Mouse (Mus musculus): Measurements from ENCODE around the gene Zfp113. TPM values are rescaled to one million over a fixed set of nuclear protein-coding genes. Genes with fewer than 3 reads are reported as not detected.

The Zfp113 gene
- 35.6 and 40.3 TPM in 2 replicates for polyA plus RNA-seq (2016; fragmentation: Nextera tagmentation; extraction: Ambion mirVana)

DNA sequence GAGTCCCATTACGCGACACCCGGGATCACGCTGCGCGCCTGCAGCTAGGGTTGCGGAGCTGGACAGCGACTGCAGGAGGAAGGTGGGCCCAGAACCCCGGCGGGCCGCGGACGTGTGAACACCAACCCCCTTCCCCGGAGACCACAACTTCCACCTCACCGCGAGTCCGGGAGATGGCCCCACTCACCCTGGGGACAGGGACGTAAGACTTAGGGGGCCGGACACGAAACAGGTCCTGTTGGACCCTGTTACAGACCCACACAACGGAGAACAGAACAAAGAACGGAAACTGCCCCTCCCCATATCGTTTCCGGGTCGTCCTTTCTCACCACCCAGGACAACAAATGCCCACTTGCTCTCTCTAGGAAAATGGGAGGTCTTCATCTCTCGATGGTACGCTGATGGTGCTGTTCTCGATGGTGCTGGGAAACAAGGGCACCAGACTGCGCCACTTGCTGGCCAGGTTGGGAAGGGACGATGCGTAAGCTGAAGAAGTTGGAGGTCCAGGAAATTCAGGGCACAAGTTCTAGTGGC lies at the start of gene Zfp113:
Gene Zfp113, minus strand, starts transcription at position 302 of the 534 bp plus-strand sequence.
- under 1% methylated on average over 31 of the region's 31 CpGs for WGBS
- peaks cover 6% of the 10 kb centered on the region; the same call in 1 of the 2 replicates for H3K4me1 ChIP-seq
- peak within 1 kb of the TSS; percentile 72 for H3K4me2 ChIP-seq (replicated peaks)
- no peaks in the 10 kb centered on the region for H3K27me3 ChIP-seq (replicated peaks)
- no peaks in the 10 kb centered on the region for H3K9me3 ChIP-seq
- peak within 1 kb of the TSS; percentile 93 for H3K9ac ChIP-seq
- ATAC-seq (ENCODE audit: low FRiP score, low read depth): peak; percentile 95
- H3K4me3 ChIP-seq: peak within 1 kb of the TSS; percentile 77
- H3K36me3 ChIP-seq: peaks cover 21% of the 10 kb centered on the region
- H3K27ac ChIP-seq: peak within 1 kb of the TSS; percentile 86

- H3K4me1 ChIP-seq: no peaks in the 10 kb centered on the region
- H3K27me3 ChIP-seq (replicated peaks): no peaks in the 10 kb centered on the region
- H3K4me3 ChIP-seq: no peak overlapping the region
- H3K9ac ChIP-seq: no peak overlapping the region
- no peak overlapping the region for H3K27ac ChIP-seq
- no peaks in the 10 kb centered on the region for H3K9me3 ChIP-seq
- no peaks in the 10 kb centered on the region for H3K36me3 ChIP-seq
- H3K4me2 ChIP-seq (replicated peaks): no peak overlapping the region
- WGBS: 77% methylated on average over 3 of the region's 3 CpGs
- no peak for ATAC-seq (ENCODE audit: low FRiP score, low read depth)
Measured at GRCm38 (mm10) chr5:138202086-138202485, 46.5 kb upstream of the Zfp113 start.

GRCm38 (mm10) chr5:138199576-138199975 lies 44.0 kb upstream of the Zfp113 start:
- 13% methylated on average over 1 of the region's 1 CpGs for WGBS
- H3K4me1 ChIP-seq: no peaks in the 10 kb centered on the region; the same call in 1 of the 2 replicates
- no peak overlapping the region for H3K4me3 ChIP-seq
- no peaks in the 10 kb centered on the region for H3K27me3 ChIP-seq (replicated peaks)
- no peak for ATAC-seq (ENCODE audit: low FRiP score, low read depth)
- no peak overlapping the region for H3K27ac ChIP-seq
- no peaks in the 10 kb centered on the region for H3K36me3 ChIP-seq
- no peak overlapping the region for H3K4me2 ChIP-seq (replicated peaks)
- H3K9ac ChIP-seq: no peak overlapping the region
- no peaks in the 10 kb centered on the region for H3K9me3 ChIP-seq

DNA sequence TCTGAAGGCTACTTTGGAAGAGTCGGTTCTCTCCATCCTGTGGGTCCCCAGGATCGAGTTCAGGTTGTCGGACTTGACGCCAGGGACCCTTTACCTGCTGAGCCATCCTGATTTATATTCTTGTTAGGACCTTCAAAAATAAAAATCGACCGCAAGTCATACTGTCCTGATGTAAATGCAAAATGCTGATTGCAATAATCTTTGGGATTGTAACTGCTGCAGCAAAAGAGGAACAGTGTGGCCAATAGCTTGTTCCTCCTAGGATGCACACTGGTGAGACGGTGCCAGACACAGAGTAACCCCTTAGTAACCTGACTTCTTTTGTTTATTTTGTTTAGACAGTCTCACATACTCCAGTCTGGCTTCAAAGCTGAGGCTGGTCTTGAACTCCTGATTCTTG lies 39.9 kb upstream of the Zfp113 start:
- peak overlapping the region; percentile 88 for H3K4me2 ChIP-seq (replicated peaks)
- 0 out of 2 replicates have a peak overlapping the region, but pooled peaks have one; percentile 71 for H3K4me3 ChIP-seq
- H3K9me3 ChIP-seq: no peaks in the 10 kb centered on the region
- H3K27me3 ChIP-seq (replicated peaks): no peaks in the 10 kb centered on the region
- H3K27ac ChIP-seq: no peak overlapping the region
- no peak overlapping the region for H3K9ac ChIP-seq
- WGBS: 81% methylated on average over 7 of the region's 7 CpGs
- H3K4me1 ChIP-seq: no peaks in the 10 kb centered on the region; the same call in 1 of the 2 replicates
- peaks cover 30% of the 10 kb centered on the region for H3K36me3 ChIP-seq
- ATAC-seq (ENCODE audit: low FRiP score, low read depth): no peak

GRCm38 (mm10) chr5:138194755-138195345 lies 39.3 kb upstream of the Zfp113 start:
- Histone ChIP-seq H3K4me3 (peak overlapping the region; percentile 71), H3K36me3 (peaks cover 33% of the 10 kb centered on the region), H3K9me3 (no peaks in the 10 kb centered on the region), H3K27ac (peak overlapping the region; percentile 83), H3K4me2 (replicated peaks) (peak overlapping the region; percentile 88), H3K27me3 (replicated peaks) (no peaks in the 10 kb centered on the region), H3K9ac (peak overlapping the region; percentile 83), H3K4me1 (no peaks in the 10 kb centered on the region; the same call in 1 of the 2 replicates)
- peak; percentile 73 for ATAC-seq (ENCODE audit: low FRiP score, low read depth)
- WGBS: 3% methylated on average over 29 of the region's 29 CpGs

DNA sequence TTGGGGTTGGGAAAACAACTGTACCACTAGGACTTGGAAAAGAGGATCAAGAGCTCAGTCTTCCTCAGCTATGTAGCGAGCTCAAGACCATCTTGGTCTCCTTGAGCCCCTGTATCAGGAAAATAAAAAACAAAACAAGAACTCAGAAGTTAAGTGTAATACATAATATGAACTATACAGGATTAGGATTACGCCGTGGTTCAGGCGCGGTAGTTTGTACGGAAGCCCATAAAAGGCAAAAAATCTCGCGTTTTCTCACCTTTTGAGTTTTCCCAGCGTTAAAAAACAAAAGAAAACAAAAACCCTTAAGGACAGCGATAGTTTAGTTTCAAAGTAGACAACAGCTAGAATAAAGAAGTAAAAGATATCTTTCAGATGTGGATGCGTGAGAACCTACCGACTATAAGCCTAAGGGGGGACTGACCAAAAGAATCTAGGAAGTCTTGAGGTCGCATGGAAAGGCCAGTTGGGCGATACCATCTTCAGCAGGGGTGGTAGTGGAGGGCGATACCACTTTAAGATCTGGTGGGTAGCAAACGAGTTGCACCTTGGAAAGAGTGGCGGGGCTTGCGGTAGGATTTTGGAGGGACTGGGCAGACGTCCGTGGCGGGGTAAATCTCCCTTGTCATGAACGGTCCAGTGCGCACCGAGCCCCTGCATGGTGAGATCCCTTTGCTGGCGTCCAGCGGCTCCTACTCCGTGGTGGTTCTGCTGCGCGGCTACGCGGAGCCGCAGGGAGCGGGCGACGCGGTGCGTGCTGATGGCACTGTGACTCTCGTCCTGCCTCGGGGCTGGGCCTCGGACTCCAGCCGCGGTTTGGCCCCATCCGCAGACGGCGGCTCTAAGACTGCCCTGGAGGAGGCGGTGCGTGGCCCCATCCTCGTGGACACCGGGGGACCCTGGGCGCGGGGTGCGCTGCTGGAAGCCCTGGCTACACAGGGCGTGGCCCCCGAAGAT lies 38.5 kb upstream of the Zfp113 start, which contains the start of gene Mblac1:
Gene Mblac1, plus strand, starts transcription at position 544 of the 957 bp plus-strand sequence.
- Histone ChIP-seq H3K27me3 (replicated peaks) (no peaks in the 10 kb centered on the region), H3K9me3 (no peaks in the 10 kb centered on the region), H3K36me3 (peaks cover 35% of the 10 kb centered on the region), H3K4me3 (peak within 1 kb of the TSS; percentile 71), H3K4me1 (no peaks in the 10 kb centered on the region; the same call in 1 of the 2 replicates), H3K9ac (peak within 1 kb of the TSS; percentile 83), H3K27ac (peak within 1 kb of the TSS; percentile 83), H3K4me2 (replicated peaks) (peak within 1 kb of the TSS; percentile 88)
- WGBS: 9% methylated on average over 54 of the region's 54 CpGs
- peak; percentile 90 for ATAC-seq (ENCODE audit: low FRiP score, low read depth)

GRCm38 (mm10) chr5:138187661-138188306 lies 32.2 kb upstream of the Zfp113 start:
- Histone ChIP-seq H3K9me3 (no peaks in the 10 kb centered on the region), H3K27me3 (replicated peaks) (no peaks in the 10 kb centered on the region), H3K36me3 (peaks cover 44% of the 10 kb centered on the region), H3K9ac (peak overlapping the region; percentile 70), H3K4me1 (peaks cover 16% of the 10 kb centered on the region), H3K27ac (no peak overlapping the region), H3K4me3 (peak overlapping the region; percentile 73), H3K4me2 (replicated peaks) (peak overlapping the region; percentile 72)
- peak; percentile 88 for ATAC-seq (ENCODE audit: low FRiP score, low read depth)
- WGBS: 1% methylated on average over 10 of the region's 10 CpGs

DNA sequence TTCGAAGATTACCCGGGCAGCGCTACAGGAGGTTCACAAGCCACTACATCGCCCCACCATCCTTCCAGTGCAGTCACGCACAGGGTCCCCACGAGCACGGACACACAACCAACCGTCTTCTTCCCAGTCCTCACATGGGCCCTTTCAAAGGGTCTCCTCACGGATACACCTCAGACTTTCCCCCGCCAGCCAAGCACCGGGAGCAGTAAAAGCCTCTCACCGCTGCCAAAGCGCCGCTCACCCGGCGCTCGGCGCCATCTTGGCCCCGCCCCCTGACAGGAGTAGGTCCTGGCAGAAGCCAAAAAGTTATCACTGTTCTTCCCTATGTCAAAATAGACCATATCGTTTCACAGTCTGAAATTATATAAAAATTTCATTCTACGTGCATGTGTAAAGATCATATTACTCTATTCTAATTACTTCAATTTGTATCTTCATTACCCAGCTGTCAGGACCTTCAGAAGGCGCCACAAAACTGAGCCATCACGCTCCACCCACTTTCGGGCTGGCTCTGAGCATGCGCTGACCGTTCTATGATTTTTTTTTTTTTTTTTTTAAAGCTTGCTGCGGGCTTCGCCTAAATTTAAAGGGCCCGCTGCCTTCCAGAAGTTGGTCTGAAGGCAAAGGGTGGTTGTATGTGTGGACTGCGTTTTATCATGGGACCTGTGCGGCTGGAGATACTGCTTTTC lies 31.6 kb upstream of the Zfp113 start, which contains the start of the genes Taf6 and Cnpy4:
Gene Taf6, minus strand, starts transcription at position 502 of the 689 bp plus-strand sequence.
Gene Cnpy4, plus strand, starts transcription at position 536 of the 689 bp plus-strand sequence.
- Histone ChIP-seq H3K4me2 (replicated peaks) (peak within 1 kb of the TSS; percentile 72), H3K9me3 (no peaks in the 10 kb centered on the region), H3K27me3 (replicated peaks) (no peaks in the 10 kb centered on the region), H3K4me3 (peak within 1 kb of the TSS; percentile 73), H3K4me1 (peaks cover 16% of the 10 kb centered on the region), H3K9ac (peak within 1 kb of the TSS; percentile 73), H3K27ac (no peak within 1 kb of the TSS), H3K36me3 (peaks cover 44% of the 10 kb centered on the region)
- WGBS: under 1% methylated on average over 31 of the region's 31 CpGs
- peak; percentile 84 for ATAC-seq (ENCODE audit: low FRiP score, low read depth)

DNA sequence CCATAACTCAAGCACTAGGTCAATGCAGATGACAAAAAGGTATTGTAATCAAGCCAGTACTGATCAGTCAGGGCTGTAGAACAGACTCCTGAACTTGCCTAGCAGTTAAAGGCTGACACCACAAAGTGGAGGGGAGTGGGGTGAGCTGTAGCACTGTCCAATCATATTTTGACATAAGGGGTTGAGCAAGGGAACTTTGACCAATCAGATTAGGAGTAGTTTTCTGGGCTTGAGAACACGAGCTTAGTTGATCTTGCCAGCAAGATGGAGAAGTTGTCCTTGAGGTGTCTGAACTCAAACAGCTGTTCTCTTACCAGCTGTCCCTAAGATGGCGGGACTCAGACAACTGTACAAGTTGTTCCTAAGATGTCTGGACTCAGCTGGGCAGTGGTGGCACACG lies 17.7 kb upstream of the Zfp113 start:
- 85% methylated on average over 3 of the region's 3 CpGs for WGBS
- H3K27me3 ChIP-seq (replicated peaks): no peaks in the 10 kb centered on the region
- H3K36me3 ChIP-seq: peaks cover 53% of the 10 kb centered on the region
- no peak for ATAC-seq (ENCODE audit: low FRiP score, low read depth)
- no peak overlapping the region for H3K27ac ChIP-seq
- no peak overlapping the region for H3K4me2 ChIP-seq (replicated peaks)
- no peak overlapping the region for H3K9ac ChIP-seq
- H3K9me3 ChIP-seq: no peaks in the 10 kb centered on the region
- H3K4me1 ChIP-seq: peaks cover 19% of the 10 kb centered on the region
- H3K4me3 ChIP-seq: no peak overlapping the region

- Histone ChIP-seq H3K9ac (peak within 1 kb of the TSS; percentile 49), H3K4me3 (peak within 1 kb of the TSS; percentile 58), H3K4me1 (peaks cover 19% of the 10 kb centered on the region), H3K9me3 (no peaks in the 10 kb centered on the region), H3K4me2 (replicated peaks) (peak within 1 kb of the TSS; percentile 78), H3K27me3 (replicated peaks) (no peaks in the 10 kb centered on the region), H3K36me3 (peaks cover 53% of the 10 kb centered on the region), H3K27ac (peak within 1 kb of the TSS; percentile 60)
- WGBS: under 1% methylated on average over 54 of the region's 54 CpGs
- ATAC-seq (ENCODE audit: low FRiP score, low read depth): peak; percentile 96
Measured at GRCm38 (mm10) chr5:138171695-138172491, 16.3 kb upstream of the Zfp113 start, which contains the start of the genes Ap4m1 and Mcm7. Ap4m1 (plus strand) TSS chr5:138172002. Mcm7 (minus strand) TSS chr5:138172422.

All from neural tube, embryonic 12.5 days (tissue).